Mouse (Mus musculus): Measurements from ENCODE around the gene Frmd5. TPM values are rescaled to one million over a fixed set of nuclear protein-coding genes. Genes with fewer than 3 reads are reported as not detected.
"Not testable (repeated sequence)": the region's sequence is repeated elsewhere in the genome, so short reads cannot be mapped to it uniquely, and the experiment has no call there.

Frmd5 gene
- polyA plus RNA-seq, 1 experiment from 2014 or later, result 33.9 TPM

GRCm38 (mm10) chr2:121525056-121525455, 281.8 kb downstream of the Frmd5 start:
- ATAC-seq (replicated peaks), result no peak
- no peaks in the 10 kb centered on the region for H3K4me1 ChIP-seq
- WGBS, result 93% methylated on average over 2 of the region's 2 CpGs
- no peak overlapping the region for H3K27ac ChIP-seq
- H3K27me3 ChIP-seq (replicated peaks), result no peaks in the 10 kb centered on the region
- H3K4me2 ChIP-seq, result no peak overlapping the region
- no peaks in the 10 kb centered on the region for H3K36me3 ChIP-seq (replicated peaks)
- no peak overlapping the region for H3K4me3 ChIP-seq
- no peak overlapping the region for H3K9ac ChIP-seq
- no peaks in the 10 kb centered on the region for H3K9me3 ChIP-seq

GRCm38 (mm10) chr2:121522830-121523229, 284.1 kb downstream of the Frmd5 start:
- not testable (repeated sequence) for H3K27ac ChIP-seq; H3K9ac ChIP-seq; H3K36me3 ChIP-seq (replicated peaks); ATAC-seq (replicated peaks); H3K4me2 ChIP-seq; H3K4me1 ChIP-seq; H3K4me3 ChIP-seq; H3K9me3 ChIP-seq; H3K27me3 ChIP-seq (replicated peaks)
- WGBS, result 94% methylated on average over 3 of the region's 3 CpGs

GRCm38 (mm10) chr2:121522006-121522405, 284.9 kb downstream of the Frmd5 start:
- H3K9ac ChIP-seq, result no peak overlapping the region
- no peaks in the 10 kb centered on the region for H3K4me1 ChIP-seq
- no peak for ATAC-seq (replicated peaks)
- no peak overlapping the region for H3K4me3 ChIP-seq
- H3K9me3 ChIP-seq, result no peaks in the 10 kb centered on the region
- H3K27me3 ChIP-seq (replicated peaks), result no peaks in the 10 kb centered on the region
- WGBS, result 97% methylated on average over 2 of the region's 2 CpGs
- no peaks in the 10 kb centered on the region for H3K36me3 ChIP-seq (replicated peaks)
- H3K4me2 ChIP-seq, result no peak overlapping the region
- H3K27ac ChIP-seq, result no peak overlapping the region

- WGBS, result 91% methylated on average over 4 of the region's 4 CpGs
- H3K27ac ChIP-seq; H3K9ac ChIP-seq; H3K4me2 ChIP-seq; H3K4me1 ChIP-seq; H3K36me3 ChIP-seq (replicated peaks); H3K27me3 ChIP-seq (replicated peaks); H3K4me3 ChIP-seq; ATAC-seq (replicated peaks); H3K9me3 ChIP-seq: not testable (repeated sequence)
These were observed 288.2 kb downstream of the Frmd5 start for GRCm38 (mm10) chr2:121518711-121519110.

GRCm38 (mm10) chr2:121518106-121518505, 288.8 kb downstream of the Frmd5 start:
- no peak for ATAC-seq (replicated peaks)

DNA sequence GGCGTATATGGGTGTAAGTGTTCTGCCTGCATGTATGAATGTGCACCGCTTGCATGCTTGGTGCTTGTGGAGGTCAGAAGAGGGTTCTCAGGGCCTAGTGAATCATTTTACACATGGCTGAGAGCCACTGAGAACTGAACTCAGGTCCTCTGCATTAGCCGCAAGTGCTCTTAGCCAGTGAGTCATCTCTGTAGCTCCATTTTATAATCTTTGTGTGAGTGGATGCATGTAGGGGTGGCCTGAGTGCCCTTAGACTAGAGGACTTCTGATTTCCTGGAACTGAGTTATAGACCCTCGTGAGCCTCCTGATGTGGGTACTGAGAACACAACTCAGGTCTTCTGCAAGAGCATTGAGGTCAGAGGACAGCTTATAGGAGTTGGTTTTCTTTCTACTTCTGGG, 292.7 kb downstream of the Frmd5 start:
- Histone ChIP-seq H3K4me1 (0 out of 2 replicates have a peak, but pooled peaks cover 4% of the 10 kb centered on the region), H3K36me3 (replicated peaks) (no peaks in the 10 kb centered on the region), H3K9ac (no peak overlapping the region), H3K9me3 (no peaks in the 10 kb centered on the region), H3K4me2 (no peak overlapping the region), H3K27ac (no peak overlapping the region), H3K4me3 (no peak overlapping the region), H3K27me3 (replicated peaks) (no peaks in the 10 kb centered on the region)
- 94% methylated on average over 4 of the region's 4 CpGs for WGBS
- ATAC-seq (replicated peaks), result no peak

More at GRCm38 (mm10) chr2:121518106-121518505, 288.8 kb downstream of the Frmd5 start:
- no peak overlapping the region for H3K4me2 ChIP-seq
- H3K9me3 ChIP-seq, result no peaks in the 10 kb centered on the region
- no peak overlapping the region for H3K27ac ChIP-seq
- no peak overlapping the region for H3K4me3 ChIP-seq
- no peaks in the 10 kb centered on the region for H3K36me3 ChIP-seq (replicated peaks)
- WGBS, result 96% methylated on average over 5 of the region's 5 CpGs
- H3K4me1 ChIP-seq, result no peaks in the 10 kb centered on the region
- H3K27me3 ChIP-seq (replicated peaks), result no peaks in the 10 kb centered on the region
- no peak overlapping the region for H3K9ac ChIP-seq

DNA sequence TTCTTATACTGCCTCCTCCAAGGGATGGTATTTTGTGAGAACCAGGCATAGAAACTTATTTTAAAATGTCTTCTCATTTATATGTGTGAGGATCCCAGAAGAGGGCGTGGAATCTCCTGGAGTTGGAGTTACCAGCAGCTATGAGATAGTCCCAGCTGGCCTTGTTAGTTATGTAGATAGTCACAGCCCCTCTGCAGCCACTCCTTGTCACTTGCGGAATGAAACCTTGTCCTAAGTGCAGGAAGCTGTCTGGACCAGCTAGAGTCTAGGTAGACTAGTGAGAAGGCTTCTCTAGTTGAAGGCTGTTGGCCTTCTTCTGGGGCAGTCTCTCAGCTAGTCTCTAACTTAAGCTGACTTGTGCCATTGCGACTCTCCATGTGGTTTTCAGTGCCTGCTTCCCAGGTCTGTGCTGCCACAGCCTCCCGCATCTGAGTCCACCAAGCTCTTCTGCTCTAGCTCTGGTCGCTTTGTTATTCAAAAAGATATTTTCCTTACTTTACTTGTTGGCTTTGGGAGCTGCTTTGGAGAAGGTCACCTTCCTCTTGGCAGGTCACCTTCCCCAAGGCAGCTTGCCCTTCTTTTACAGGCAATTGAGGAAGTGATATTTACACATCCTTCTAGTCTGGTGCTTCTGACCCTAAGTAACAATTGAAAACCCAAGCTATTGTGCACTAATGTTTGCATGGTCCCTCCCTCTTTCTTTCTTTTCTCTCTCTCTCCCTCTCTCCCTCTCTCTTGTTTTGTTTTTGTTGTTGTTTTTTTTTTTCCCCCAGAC, 293.7 kb downstream of the Frmd5 start:
- not testable (repeated sequence) for H3K9me3 ChIP-seq; H3K4me2 ChIP-seq; H3K9ac ChIP-seq; H3K27me3 ChIP-seq (replicated peaks); H3K4me3 ChIP-seq; H3K27ac ChIP-seq; H3K36me3 ChIP-seq (replicated peaks); ATAC-seq (replicated peaks); H3K4me1 ChIP-seq
- WGBS, result 94% methylated on average over 4 of the region's 5 CpGs

DNA sequence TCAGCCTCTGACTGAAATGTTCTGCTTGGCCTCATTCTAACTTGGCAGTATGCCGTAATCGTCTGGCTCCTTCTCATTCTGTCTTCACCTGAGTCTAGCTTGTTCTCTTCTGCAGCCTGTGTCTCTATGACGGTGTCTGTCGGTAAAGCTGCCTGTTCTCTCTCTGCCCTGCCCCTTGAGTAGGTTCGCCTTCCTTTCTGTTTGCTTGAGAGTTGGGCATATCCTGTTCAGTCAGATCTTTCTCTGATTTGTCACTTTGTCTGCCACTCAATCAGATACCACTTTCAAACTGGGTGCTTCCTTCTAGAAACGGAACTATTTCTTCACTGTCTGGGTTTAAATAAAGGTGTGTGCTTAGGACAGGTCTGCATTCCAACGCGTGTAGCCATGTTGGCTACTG, 295.5 kb downstream of the Frmd5 start:
- no peak overlapping the region for H3K27ac ChIP-seq
- H3K4me1 ChIP-seq, result peaks cover 15% of the 10 kb centered on the region
- H3K27me3 ChIP-seq (replicated peaks), result no peaks in the 10 kb centered on the region
- no peak overlapping the region for H3K9ac ChIP-seq
- H3K9me3 ChIP-seq, result no peaks in the 10 kb centered on the region
- no peak overlapping the region for H3K4me3 ChIP-seq
- no peak for ATAC-seq (replicated peaks)
- H3K4me2 ChIP-seq, result no peak overlapping the region
- 97% methylated on average over 8 of the region's 8 CpGs for WGBS
- H3K36me3 ChIP-seq (replicated peaks), result no peaks in the 10 kb centered on the region

DNA sequence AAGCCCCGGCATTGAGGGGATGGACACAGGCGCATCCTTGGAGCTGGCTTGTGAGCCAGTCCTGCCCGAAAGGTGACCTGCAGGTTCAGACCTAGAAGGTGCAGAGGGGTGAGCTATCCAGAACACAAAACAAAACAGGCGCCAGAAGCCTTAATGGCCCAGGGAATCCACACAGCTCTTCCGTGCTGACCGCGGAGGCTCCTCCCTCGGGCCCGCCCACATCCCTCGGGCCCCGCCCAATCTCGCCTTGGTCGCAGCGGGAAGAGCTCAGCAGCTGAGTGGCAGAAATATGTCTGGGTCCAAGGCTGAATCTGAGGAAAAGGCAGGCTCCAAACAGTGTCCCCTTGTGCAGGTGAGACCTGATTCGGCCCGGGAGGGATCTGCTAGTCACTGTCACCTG, 297.3 kb downstream of the Frmd5 start:
- 22% methylated on average over 16 of the region's 16 CpGs for WGBS
- Histone ChIP-seq H3K36me3 (replicated peaks) (no peaks in the 10 kb centered on the region), H3K4me3 (peak overlapping the region; percentile 35), H3K27me3 (replicated peaks) (no peaks in the 10 kb centered on the region), H3K9me3 (no peaks in the 10 kb centered on the region), H3K27ac (no peak overlapping the region), H3K4me1 (peaks cover 19% of the 10 kb centered on the region), H3K4me2 (peak overlapping the region; percentile 47), H3K9ac (peak overlapping the region; percentile 13; the same call in 1 of the 2 replicates)
- ATAC-seq (replicated peaks), result 0 out of 2 replicates have a peak, but pooled peaks have one; percentile 29

DNA sequence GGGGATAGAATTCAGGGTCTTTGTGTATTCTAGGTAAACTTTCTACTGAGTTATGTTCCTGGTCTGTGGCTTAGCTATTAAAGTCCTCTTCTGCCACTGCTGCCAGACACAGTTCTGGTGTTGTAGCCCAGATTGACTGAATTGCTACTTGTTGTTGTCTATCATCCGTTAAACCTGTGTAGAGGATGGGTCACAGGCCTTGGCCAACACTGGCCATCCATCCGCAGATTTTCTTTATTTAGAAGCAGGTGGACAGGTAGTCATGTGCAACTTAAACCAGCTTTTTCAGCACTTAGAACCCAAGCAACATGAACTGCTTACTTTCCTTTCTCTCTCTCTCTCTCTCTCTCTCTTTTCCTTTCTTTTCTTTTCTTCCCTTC, 298.9 kb downstream of the Frmd5 start:
- Histone ChIP-seq H3K4me1 (peaks cover 21% of the 10 kb centered on the region), H3K9ac (no peak overlapping the region), H3K4me3 (no peak overlapping the region), H3K36me3 (replicated peaks) (no peaks in the 10 kb centered on the region), H3K27me3 (replicated peaks) (no peaks in the 10 kb centered on the region), H3K9me3 (no peaks in the 10 kb centered on the region), H3K27ac (no peak overlapping the region), H3K4me2 (peak overlapping the region; percentile 73; the same call in 1 of the 2 replicates)
- ATAC-seq (replicated peaks), result no peak
- 87% methylated on average over 2 of the region's 2 CpGs for WGBS

- no peak overlapping the region for H3K27ac ChIP-seq
- peak overlapping the region; percentile 73 for H3K4me2 ChIP-seq
- no peaks in the 10 kb centered on the region for H3K27me3 ChIP-seq (replicated peaks)
- peak overlapping the region; percentile 63 for H3K9ac ChIP-seq
- no peak for ATAC-seq (replicated peaks)
- H3K36me3 ChIP-seq (replicated peaks), result no peaks in the 10 kb centered on the region
- no peaks in the 10 kb centered on the region for H3K9me3 ChIP-seq
- H3K4me1 ChIP-seq, result peaks cover 21% of the 10 kb centered on the region
- WGBS, result 12% methylated on average over 12 of the region's 12 CpGs
- peak overlapping the region; percentile 69 for H3K4me3 ChIP-seq
These were observed 299.5 kb downstream of the Frmd5 start for GRCm38 (mm10) chr2:121507173-121507950.

- H3K4me2 ChIP-seq, result peak within 1 kb of the TSS; percentile 73
- 5% methylated on average over 42 of the region's 42 CpGs for WGBS
- not testable (repeated sequence) for H3K9me3 ChIP-seq; H3K27me3 ChIP-seq (replicated peaks); H3K36me3 ChIP-seq (replicated peaks)
- peak within 1 kb of the TSS; percentile 69 for H3K4me3 ChIP-seq
- H3K27ac ChIP-seq, result peak within 1 kb of the TSS; percentile 73; the same call in 1 of the 2 replicates
- H3K4me1 ChIP-seq, result peaks cover 21% of the 10 kb centered on the region
- peak within 1 kb of the TSS; percentile 63 for H3K9ac ChIP-seq
- peak; percentile 92 for ATAC-seq (replicated peaks)
These were observed 300.7 kb downstream of the Frmd5 start, which contains the start of the genes Mfap1a and Wdr76 for GRCm38 (mm10) chr2:121505942-121506882. TSS of gene Mfap1a (minus strand) at chr2:121506665. TSS of gene Wdr76 (plus strand) at chr2:121506723.
